Mouse (Mus musculus): ENCODE measurements around the gene Tsc2. TPM values are rescaled to one million over a fixed set of nuclear protein-coding genes. Genes with fewer than 3 reads are reported as not detected.

Tsc2 gene
- polyA plus RNA-seq, 1 experiment from 2014 or later, result 36.2 TPM

DNA sequence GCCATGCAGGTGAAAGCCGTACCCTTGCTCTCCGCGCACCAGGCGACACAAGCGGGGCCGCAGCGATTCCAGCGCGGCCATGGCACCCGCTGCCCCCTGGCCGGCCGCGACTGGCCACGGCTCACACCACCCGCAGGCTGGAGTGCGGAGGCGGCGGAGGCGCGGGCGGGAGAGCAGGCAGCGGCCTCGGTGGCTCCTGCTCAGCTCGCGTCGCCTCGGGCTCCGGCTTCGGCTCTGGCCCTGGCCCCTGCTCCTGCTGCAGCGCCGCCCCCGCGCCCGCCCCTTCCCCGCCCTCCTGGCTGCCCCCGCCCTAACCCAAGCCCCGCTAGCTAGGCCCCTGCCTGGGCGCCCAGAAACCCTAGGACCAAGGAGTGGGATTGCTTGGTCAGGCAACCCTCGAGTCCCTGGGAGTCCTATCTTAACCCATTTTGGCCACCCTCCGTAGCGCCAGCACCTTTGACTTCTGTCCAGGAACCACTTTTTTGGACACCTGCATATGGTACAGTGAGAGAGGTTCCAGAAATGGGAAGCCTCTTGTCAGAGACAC, 17.7 kb upstream of the Tsc2 start, which contains the start of gene Slc9a3r2:
TSS of gene Slc9a3r2 (minus strand) at position 258 of the 547 bp plus-strand sequence.
- H3K9ac ChIP-seq (ENCODE audit: low read length), result peak within 1 kb of the TSS; percentile 87
- H3K36me3 ChIP-seq (ENCODE audit: control insufficient read depth, insufficient read depth, low read length), result no peaks in the 10 kb centered on the region
- H3K27ac ChIP-seq (replicated peaks), result peak within 1 kb of the TSS; percentile 74
- no peaks in the 10 kb centered on the region; the same call in 1 of the 2 replicates for H3K4me1 ChIP-seq (replicated peaks; ENCODE audit: control insufficient read depth, insufficient read depth)
- no peak for TF ChIP-seq CTCF (IDR thresholded peaks at IDR 0.05; ENCODE audit: low read depth)
- no peak for TF ChIP-seq EP300 (optimal IDR thresholded peaks at IDR 0.05)
- under 1% methylated on average over 29 of the region's 41 CpGs for WGBS
- ATAC-seq (ENCODE audit: low FRiP score, low TSS enrichment) (peak; percentile 22; the same call in 1 of the 2 replicates), DNase-seq (ENCODE audit: low spot score) (peak; percentile 57)
- peak within 1 kb of the TSS; percentile 99 for H3K4me2 ChIP-seq (replicated peaks; ENCODE audit: low read depth)
- peak within 1 kb of the TSS; percentile 71 for H3K4me3 ChIP-seq (ENCODE audit: low read depth, low read length)
- no peaks in the 10 kb centered on the region for H3K27me3 ChIP-seq (ENCODE audit: control insufficient read depth, insufficient read depth, low read length)
- H3K9me3 ChIP-seq (ENCODE audit: control insufficient read depth, low read length), result no peaks in the 10 kb centered on the region

DNA sequence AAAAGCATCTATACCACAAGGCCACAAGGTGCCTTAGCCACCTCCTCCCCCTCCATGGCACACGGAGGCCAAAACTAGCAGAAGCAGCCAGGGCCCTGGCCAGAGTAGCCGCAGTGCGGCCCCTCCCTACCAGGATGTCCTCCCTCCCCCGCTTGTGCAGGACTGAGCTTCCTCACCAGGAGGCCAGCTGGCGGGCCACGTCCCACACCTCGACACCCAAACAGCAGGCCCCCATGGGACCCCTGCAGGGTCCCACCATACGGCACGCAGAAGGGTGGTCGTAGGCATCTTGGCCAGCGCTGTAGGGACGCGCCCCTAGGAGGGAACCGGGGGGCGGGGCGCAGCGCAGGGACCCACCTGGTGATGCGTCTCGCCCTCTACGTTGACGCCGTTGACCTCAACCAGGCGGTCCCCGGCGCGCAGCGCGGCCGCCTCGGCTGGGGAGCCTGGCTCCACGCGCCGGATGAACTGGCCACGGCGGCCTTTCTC, 17.2 kb upstream of the Tsc2 start:
- peak overlapping the region; percentile 71 for H3K4me3 ChIP-seq (ENCODE audit: low read depth, low read length)
- H3K36me3 ChIP-seq (ENCODE audit: control insufficient read depth, insufficient read depth, low read length), result no peaks in the 10 kb centered on the region
- WGBS, result under 1% methylated on average over 35 of the region's 35 CpGs
- peak overlapping the region; percentile 74 for H3K27ac ChIP-seq (replicated peaks)
- DNase-seq (ENCODE audit: low spot score) (peak; percentile 58), ATAC-seq (ENCODE audit: low FRiP score, low TSS enrichment) (peak; percentile 14)
- H3K27me3 ChIP-seq (ENCODE audit: control insufficient read depth, insufficient read depth, low read length), result no peaks in the 10 kb centered on the region
- no peaks in the 10 kb centered on the region for H3K9me3 ChIP-seq (ENCODE audit: control insufficient read depth, low read length)
- no peaks in the 10 kb centered on the region; the same call in 1 of the 2 replicates for H3K4me1 ChIP-seq (replicated peaks; ENCODE audit: control insufficient read depth, insufficient read depth)
- peak overlapping the region; percentile 87 for H3K9ac ChIP-seq (ENCODE audit: low read length)
- peak overlapping the region; percentile 99 for H3K4me2 ChIP-seq (replicated peaks; ENCODE audit: low read depth)
- TF ChIP-seq CTCF (IDR thresholded peaks at IDR 0.05; ENCODE audit: low read depth) (no peak), EP300 (optimal IDR thresholded peaks at IDR 0.05) (no peak)

DNA sequence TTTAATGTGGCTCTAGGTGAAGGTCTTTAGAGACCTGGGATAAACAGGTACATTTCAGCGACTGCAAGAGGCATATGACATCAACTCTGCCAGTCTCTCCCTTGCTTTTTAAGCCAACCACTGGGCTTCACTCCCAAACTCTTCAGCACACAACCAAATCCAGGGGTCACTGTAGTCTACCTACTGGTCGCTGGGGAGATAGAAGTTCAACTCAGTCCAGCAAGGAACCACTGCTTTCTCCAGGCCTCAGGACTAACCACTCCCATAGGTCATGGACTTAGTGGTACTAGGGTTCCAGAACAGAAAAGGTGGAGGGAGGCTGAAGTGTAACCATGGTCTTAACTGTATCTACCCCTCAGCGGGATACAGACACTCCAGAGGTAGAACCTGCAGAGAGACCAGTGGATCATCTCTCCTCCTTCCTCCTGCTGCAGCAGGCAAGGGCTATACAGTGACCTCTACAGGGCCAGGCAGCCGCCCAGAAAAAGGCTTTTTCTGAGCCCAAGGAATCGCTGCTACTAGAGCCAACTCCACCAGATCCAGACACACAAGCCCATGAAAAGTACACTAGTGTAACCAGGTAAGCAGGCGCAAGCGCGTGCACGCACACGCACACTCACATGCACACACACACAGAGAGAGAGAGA, 16.4 kb upstream of the Tsc2 start:
- H3K27ac ChIP-seq (replicated peaks), result no peak overlapping the region
- no peak for DNase-seq (ENCODE audit: low spot score)
- H3K9me3 ChIP-seq (ENCODE audit: control insufficient read depth, low read length), result no peaks in the 10 kb centered on the region
- ATAC-seq (ENCODE audit: low FRiP score, low TSS enrichment), result no peak
- peak overlapping the region; percentile 41; the same call in 1 of the 2 replicates for H3K9ac ChIP-seq (ENCODE audit: low read length)
- WGBS, result 70% methylated on average over 10 of the region's 10 CpGs
- no peaks in the 10 kb centered on the region for H3K36me3 ChIP-seq (ENCODE audit: control insufficient read depth, insufficient read depth, low read length)
- TF ChIP-seq CTCF (IDR thresholded peaks at IDR 0.05; ENCODE audit: low read depth), result peak; percentile 48; the same call in 1 of the 2 replicates
- no peak for TF ChIP-seq EP300 (optimal IDR thresholded peaks at IDR 0.05)
- no peaks in the 10 kb centered on the region for H3K27me3 ChIP-seq (ENCODE audit: control insufficient read depth, insufficient read depth, low read length)
- peak overlapping the region; percentile 99 for H3K4me2 ChIP-seq (replicated peaks; ENCODE audit: low read depth)
- peak overlapping the region; percentile 71 for H3K4me3 ChIP-seq (ENCODE audit: low read depth, low read length)
- H3K4me1 ChIP-seq (replicated peaks; ENCODE audit: control insufficient read depth, insufficient read depth), result no peaks in the 10 kb centered on the region; the same call in 1 of the 2 replicates

DNA sequence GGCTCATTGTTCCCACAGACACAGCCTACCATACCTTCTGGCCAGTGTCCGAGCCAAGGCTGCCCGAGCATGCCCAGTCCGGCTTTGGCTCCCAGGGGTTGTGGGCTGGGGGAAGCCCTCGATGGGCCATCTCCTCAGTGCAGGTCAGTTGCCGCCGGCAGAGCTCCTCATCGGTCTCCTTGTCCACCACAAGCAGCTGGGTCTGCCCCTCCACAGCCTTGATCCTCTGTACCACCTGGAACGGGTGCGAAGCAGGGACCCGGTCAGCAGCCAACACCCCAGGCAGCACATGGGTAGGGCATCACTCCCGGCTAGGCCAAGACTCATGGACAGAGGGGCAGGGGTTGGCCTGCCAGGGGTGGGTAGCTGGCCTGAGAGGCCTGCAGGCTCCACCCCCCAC, 15.1 kb upstream of the Tsc2 start:
- H3K27ac ChIP-seq (replicated peaks), result peak overlapping the region; percentile 30
- no peak overlapping the region for H3K4me3 ChIP-seq (ENCODE audit: low read depth, low read length)
- peak overlapping the region; percentile 17; the same call in 1 of the 2 replicates for H3K4me2 ChIP-seq (replicated peaks; ENCODE audit: low read depth)
- no peak overlapping the region; the same call in 1 of the 2 replicates for H3K9ac ChIP-seq (ENCODE audit: low read length)
- ATAC-seq (ENCODE audit: low FRiP score, low TSS enrichment) (no peak), DNase-seq (ENCODE audit: low spot score) (no peak)
- no peaks in the 10 kb centered on the region; the same call in 1 of the 2 replicates for H3K4me1 ChIP-seq (replicated peaks; ENCODE audit: control insufficient read depth, insufficient read depth)
- no peaks in the 10 kb centered on the region for H3K36me3 ChIP-seq (ENCODE audit: control insufficient read depth, insufficient read depth, low read length)
- H3K27me3 ChIP-seq (ENCODE audit: control insufficient read depth, insufficient read depth, low read length), result no peaks in the 10 kb centered on the region
- TF ChIP-seq EP300 (optimal IDR thresholded peaks at IDR 0.05), result no peak
- no peak for TF ChIP-seq CTCF (IDR thresholded peaks at IDR 0.05; ENCODE audit: low read depth)
- H3K9me3 ChIP-seq (ENCODE audit: control insufficient read depth, low read length), result no peaks in the 10 kb centered on the region
- WGBS, result 67% methylated on average over 11 of the region's 11 CpGs

DNA sequence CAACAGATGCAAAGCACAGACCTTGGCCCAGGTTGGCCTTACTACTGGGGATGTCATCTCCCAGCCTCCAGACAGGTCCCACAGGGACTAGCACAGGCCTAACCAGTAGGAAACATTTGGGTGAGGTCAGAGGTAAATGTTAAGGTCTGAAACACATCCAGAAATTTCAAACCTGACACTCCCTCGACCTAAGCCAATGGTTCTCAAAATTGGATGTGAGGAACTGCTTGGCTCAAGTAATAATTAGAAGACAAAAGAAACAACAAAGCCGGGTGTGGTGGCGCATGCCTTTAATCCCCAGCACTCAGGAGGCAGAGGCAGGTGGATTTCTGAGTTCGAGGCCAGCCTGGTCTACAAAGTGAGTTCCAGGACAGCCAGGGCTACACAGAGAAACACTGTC, 14.0 kb upstream of the Tsc2 start:
- H3K4me2 ChIP-seq (replicated peaks; ENCODE audit: low read depth), result no peak overlapping the region
- no peak overlapping the region for H3K4me3 ChIP-seq (ENCODE audit: low read depth, low read length)
- 71% methylated on average over 4 of the region's 4 CpGs for WGBS
- H3K27ac ChIP-seq (replicated peaks), result 0 out of 2 replicates have a peak overlapping the region, but pooled peaks have one; percentile 84
- H3K9ac ChIP-seq (ENCODE audit: low read length), result no peak overlapping the region
- no peaks in the 10 kb centered on the region for H3K27me3 ChIP-seq (ENCODE audit: control insufficient read depth, insufficient read depth, low read length)
- TF ChIP-seq CTCF (IDR thresholded peaks at IDR 0.05; ENCODE audit: low read depth) (no peak), EP300 (optimal IDR thresholded peaks at IDR 0.05) (no peak)
- H3K36me3 ChIP-seq (ENCODE audit: control insufficient read depth, insufficient read depth, low read length), result no peaks in the 10 kb centered on the region
- no peaks in the 10 kb centered on the region for H3K9me3 ChIP-seq (ENCODE audit: control insufficient read depth, low read length)
- ATAC-seq (ENCODE audit: low FRiP score, low TSS enrichment) (no peak), DNase-seq (ENCODE audit: low spot score) (no peak)
- no peaks in the 10 kb centered on the region; the same call in 1 of the 2 replicates for H3K4me1 ChIP-seq (replicated peaks; ENCODE audit: control insufficient read depth, insufficient read depth)
